Mouse (Mus musculus) myocyte (in vitro differentiated cells): ENCODE measurements around the gene Itga3.

Source experiments
- CEBPB ChIP-seq: IDR thresholded peaks from 2 replicates; pipeline ENCODE4 v1.6.1; 2011; ENCODE audit warnings: mild to moderate bottlenecking, moderate library complexity; ENCODE audit not compliant: poor library complexity, insufficient read depth, severe bottlenecking
- MAX ChIP-seq: IDR thresholded peaks from one replicate; pipeline ENCODE4 v1.6.1; 2011; ENCODE audit warnings: low read depth, mild to moderate bottlenecking, control low read depth
- MYOD1 ChIP-seq, 3 experiments: IDR thresholded peaks; one replicate each; pipeline ENCODE4 v1.6.1; 2011; ENCODE audit warnings: control low read depth in 2 of 3, low read depth in 2 of 3, mild to moderate bottlenecking in 2 of 3, moderate library complexity in 1 of 3; ENCODE audit not compliant: insufficient read length in 2 of 3, control insufficient read depth in 1 of 3
- POLR2A ChIP-seq: IDR thresholded peaks from one replicate; pipeline ENCODE4 v1.6.1; 2011; ENCODE audit warnings: low read depth, mild to moderate bottlenecking, control low read depth, moderate library complexity; ENCODE audit not compliant: insufficient read length
- POLR2AphosphoS2 ChIP-seq: IDR thresholded peaks from one replicate; pipeline ENCODE4 v1.6.1; 2011; ENCODE audit warnings: low read depth, control low read depth; ENCODE audit not compliant: insufficient read length
- REST ChIP-seq: IDR thresholded peaks from one replicate; pipeline ENCODE4 v1.6.1; 2011; ENCODE audit warnings: mild to moderate bottlenecking, control low read depth, moderate library complexity; ENCODE audit not compliant: insufficient read depth, insufficient read length
- SRF ChIP-seq: IDR thresholded peaks from one replicate; pipeline ENCODE4 v1.6.1; 2011; ENCODE audit warnings: low read depth; ENCODE audit not compliant: control insufficient read depth, insufficient read length
- TCF12 ChIP-seq: IDR thresholded peaks from one replicate; pipeline ENCODE4 v1.6.1; 2011; ENCODE audit warnings: mild to moderate bottlenecking, control low read depth; ENCODE audit not compliant: poor library complexity, insufficient read depth, severe bottlenecking
- USF1 ChIP-seq: IDR thresholded peaks from one replicate; pipeline ENCODE4 v1.6.1; 2011; ENCODE audit warnings: low read depth, mild to moderate bottlenecking, control low read depth, moderate library complexity

GRCm38 (mm10) chr11:95075197-95076040 lies 1.2 kb downstream of the Itga3 start:
- TF ChIP-seq POLR2A (no peak), MYOD1 (IDR thresholded peaks at IDR 0.05; ENCODE audit: control insufficient read depth in 1 of 3, insufficient read length in 2 of 3, low read depth in 2 of 3) (peak in 2 of 3 experiments; percentile 36 to 67), CEBPB (no peak), REST (no peak), SRF (no peak), USF1 (no peak), MAX (no peak), TCF12 (no peak), POLR2AphosphoS2 (no peak)
